Mouse (Mus musculus) inflammation-experienced regulatory T-cells, adult 16 weeks (primary cell): ENCODE measurements around the gene Usp39. TPM values are rescaled to one million over a fixed set of nuclear protein-coding genes. Genes with fewer than 3 reads are reported as not detected.

ENCODE experiments used
- polyA plus RNA-seq: library from polyadenylated mRNA; unstranded; fragments of 100-300 nt; shearing (Covaris generic); gene quantifications from one replicate; pipeline ENCODE4 v1.2.1, GENCODE M21; 2017

Gene Usp39
- polyA plus RNA-seq: 26.7 TPM

DNA sequence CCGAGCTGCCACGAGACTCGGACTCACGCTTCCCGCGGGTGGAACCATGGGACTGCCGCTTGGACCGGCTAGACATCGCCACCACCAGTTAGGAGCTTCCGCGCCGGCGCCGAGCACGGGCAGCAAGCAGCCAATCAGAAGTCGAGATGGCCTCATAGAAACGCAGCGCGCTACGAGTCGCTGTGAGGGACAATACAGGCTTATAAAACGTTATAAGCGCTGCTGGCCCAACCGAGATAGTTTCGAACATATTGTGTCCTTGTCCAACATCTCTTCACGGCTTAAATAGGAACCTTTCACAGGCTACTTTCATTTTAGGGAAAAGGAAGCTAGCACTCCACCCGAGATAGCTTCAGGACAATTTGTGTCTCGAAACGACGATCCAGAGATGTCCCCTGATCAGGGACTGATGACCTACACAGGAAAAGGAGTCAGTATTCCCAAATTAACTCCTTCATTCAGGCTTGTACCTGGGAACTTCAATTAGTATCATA is at the start of gene Usp39:
Gene Usp39 (minus strand): TSS at position 111 of the 494 bp plus-strand sequence.

DNA sequence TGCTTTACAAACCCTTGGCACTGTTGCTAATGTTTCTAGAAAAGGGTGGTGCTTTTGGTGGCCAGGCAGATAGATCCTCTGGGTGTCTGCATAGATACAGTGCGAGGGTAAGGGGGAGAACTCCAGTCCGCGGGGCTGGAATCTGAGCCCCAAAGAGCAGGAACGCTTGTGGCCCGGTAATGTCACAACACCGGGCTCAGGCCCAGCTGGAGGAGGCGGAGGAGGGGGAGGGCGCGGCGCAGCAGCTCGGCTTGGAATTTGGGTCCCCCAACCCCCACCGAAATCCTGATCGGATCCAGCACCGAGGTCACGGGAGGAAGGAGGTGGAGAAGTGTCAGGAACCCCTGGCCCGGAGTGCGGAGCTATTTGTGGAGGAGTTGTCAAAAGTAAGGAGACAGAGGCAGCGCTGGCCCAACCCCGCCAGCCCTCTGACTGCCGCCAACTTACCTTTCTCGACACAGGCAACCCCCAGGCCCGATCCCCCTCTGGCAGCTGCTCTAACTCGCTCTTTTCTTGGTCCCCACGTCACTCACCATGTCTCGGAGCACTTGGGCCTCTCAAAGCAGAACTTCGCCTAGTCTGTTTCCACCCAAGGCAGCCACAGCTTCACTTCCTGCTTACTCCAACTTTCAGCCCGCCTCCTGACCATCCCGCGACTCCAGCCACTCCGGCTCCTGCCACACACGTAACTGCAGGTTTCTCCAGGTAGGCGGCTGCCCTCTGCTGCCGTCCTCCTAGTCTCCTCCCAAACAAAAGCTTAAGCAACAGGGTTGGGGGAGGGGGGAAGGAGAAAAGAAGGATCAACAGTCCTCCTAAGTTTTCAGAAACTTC is 45.2 kb upstream of the Usp39 start, which contains the start of gene Vamp8:
Gene Vamp8 (minus strand): TSS at position 763 of the 831 bp plus-strand sequence.

DNA sequence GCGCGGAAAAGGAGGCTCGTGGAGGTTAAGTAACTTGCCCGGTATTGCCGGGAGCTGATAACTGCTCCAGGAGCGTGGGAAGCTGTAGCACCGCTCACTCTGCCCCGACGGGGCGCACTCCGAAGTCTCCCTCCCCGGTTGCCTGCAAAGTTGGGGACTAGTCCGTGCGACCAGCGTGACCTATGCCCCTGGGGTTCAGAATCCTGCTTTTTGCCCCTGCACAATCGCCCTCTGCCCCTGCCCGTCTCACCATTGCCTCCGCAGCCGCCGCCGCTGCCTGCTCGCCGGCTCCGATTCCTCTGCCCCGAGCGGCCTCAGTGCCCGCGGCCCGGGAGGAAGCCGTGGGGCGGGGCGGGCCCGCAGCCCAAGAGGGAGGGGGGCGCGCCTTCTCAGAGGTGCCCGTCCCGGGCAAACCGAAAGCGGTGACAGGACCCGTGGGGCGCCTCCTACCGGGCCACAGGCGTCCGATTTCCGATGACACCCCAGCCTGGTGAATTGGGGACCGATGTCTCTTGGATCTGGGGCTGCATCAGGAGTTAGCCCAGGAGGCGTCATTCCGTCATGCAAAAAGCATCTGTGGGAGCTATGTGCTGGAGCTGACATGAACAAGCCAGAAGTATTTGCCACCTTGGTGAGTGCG is 35.3 kb upstream of the Usp39 start, which contains the start of gene Vamp5:
Gene Vamp5 (minus strand): TSS at position 338 of the 640 bp plus-strand sequence.

DNA sequence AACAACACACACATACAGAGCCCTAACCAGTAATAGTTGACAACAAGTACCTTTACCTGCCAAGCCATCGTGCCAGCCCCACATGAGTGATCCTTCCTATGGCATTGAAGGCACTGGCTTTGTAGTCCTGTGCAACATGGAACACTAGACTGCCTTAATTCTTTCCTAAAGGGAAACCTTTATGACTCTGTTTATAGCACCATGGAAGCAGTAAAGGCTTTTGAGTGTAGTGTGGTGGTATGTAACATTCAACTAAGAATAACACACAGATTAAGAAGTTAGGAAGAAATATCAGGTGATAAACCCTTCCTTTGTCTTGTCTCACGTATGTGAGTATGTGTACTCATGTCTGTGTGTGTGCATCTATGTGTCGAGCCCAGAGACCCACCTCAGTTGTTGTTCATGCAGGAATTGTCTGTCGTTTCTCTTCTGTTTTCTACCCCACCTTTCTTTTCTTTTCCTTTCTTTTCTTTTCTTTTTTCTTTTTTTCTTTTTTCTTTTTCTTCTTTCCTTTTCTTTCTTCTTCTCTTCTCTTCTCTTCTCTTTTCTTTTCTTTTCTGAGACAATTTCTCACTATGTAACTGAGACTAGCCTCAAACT is 22.0 kb upstream of the Usp39 start, which contains the start of gene Rnf181:
Gene Rnf181 (minus strand): TSS at position 113 of the 600 bp plus-strand sequence.

DNA sequence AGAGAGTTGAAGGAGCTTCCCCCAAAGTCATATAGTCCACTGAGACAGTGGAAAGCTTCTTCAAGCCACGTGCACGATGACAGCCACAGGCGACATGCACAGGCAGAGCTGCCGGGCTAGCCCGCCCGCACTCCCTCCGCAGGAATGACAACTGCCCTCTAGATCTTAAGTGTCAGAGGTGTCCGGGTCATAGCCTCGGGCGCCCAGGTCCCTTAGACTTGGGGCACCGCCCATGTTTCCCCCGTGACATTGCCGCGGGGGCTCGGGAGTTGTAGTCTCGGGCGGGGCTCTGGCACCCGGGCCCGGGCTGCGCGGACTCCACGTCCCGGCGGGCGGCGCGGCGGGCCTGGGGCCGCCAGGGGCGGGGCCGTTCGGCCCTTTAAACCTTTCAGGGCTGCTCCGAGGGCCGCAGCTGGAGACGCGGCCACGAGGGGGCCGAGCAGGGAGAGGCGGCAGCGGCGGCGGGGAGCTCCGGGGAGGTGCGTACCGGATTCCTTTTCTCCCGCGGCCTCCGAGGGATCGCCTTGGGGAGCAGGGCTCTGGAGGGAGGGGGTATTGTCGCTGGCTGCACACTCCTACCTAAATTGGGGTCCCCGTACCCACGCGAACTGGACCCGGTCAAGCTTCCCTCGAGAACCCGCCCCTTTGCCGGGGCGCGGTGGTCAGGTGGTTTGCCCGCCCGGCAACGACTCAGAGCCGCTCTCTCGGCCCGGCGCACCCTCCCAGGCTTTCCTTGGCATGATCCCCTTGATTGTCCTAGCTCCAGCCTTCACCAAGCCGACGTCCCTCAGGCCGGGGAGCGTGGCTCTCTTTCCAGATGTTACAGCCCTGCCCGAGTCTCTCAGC is 10.3 kb upstream of the Usp39 start, which contains the start of gene Tmem150a:
Gene Tmem150a (plus strand): TSS at position 382 of the 846 bp plus-strand sequence.

DNA sequence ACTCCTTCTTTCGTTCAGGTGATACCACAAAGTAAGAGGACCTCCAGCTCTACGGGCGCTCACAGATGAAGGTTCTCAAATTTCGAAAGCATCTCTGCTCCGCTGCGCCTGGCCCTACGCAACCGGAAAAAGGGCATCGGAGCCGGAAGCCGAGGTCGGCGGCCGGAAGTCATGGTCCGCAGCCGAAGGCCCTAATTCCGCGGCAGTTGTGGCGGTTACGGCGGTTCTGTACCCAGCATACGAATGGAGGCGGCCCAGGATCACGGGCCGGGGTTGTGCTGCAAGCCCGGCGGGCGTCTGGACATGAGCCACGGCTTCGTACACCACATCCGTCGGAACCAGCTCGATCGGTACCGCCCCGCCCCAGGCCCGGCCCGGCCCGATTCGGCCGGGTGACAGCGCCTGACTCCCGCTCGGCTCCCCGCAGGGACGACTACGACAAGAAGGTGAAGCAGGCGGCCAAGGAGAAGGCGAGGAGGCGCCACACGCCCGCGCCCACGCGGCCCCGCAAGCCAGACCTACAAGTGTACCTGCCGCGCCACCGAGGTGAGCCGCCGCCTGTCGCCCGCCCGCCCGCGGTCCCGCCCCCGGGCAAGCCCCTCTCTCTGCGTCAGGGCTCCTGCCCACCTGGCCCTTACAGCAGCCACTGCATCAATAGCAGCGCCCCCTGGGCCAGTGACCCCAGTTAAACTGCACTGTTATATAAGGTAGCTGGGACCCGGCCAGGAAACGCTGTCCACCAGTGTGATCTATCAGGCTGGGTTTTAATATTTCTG is 2.4 kb upstream of the Usp39 start, which contains the start of gene 0610030E20Rik:
Gene 0610030E20Rik (plus strand): TSS at position 152 of the 776 bp plus-strand sequence.

Other genes starting within 250 kb of the Usp39 start
- gene St3gal5, start 247.6 kb downstream of the Usp39 start, polyA plus RNA-seq: 1.8 TPM
- gene Atoh8, start 109.6 kb downstream of the Usp39 start, polyA plus RNA-seq: not detected
- gene Sftpb, start 40.6 kb downstream of the Usp39 start, polyA plus RNA-seq: not detected
- gene 0610030E20Rik, start 2.1 kb upstream of the Usp39 start, polyA plus RNA-seq: 45.7 TPM
- gene Tmem150a, start 10.3 kb upstream of the Usp39 start, polyA plus RNA-seq: 0.59 TPM
- gene Rnf181, start 21.8 kb upstream of the Usp39 start, polyA plus RNA-seq: 157 TPM
- 64.9 TPM for gene Vamp5, start 35.3 kb upstream of the Usp39 start, polyA plus RNA-seq
- gene Vamp8, start 45.5 kb upstream of the Usp39 start, polyA plus RNA-seq: 303 TPM
- 12.6 TPM for gene Ggcx, start 69.1 kb upstream of the Usp39 start, polyA plus RNA-seq
- 449 TPM for gene Mat2a, start 94.4 kb upstream of the Usp39 start, polyA plus RNA-seq
- gene Sh2d6, start 176.5 kb upstream of the Usp39 start, polyA plus RNA-seq: not detected
- 621 TPM for gene Capg, start 199.2 kb upstream of the Usp39 start, polyA plus RNA-seq